Mouse (Mus musculus) olfactory bulb, adult 2 months (tissue): ENCODE measurements around the gene Gm20479.

Experiments
- CTCF ChIP-seq: fragments of 200-500 bp; IDR thresholded peaks from 2 replicates; pipeline ENCODE4 v1.5.1; 2012; ENCODE audit warnings: low read depth, mild to moderate bottlenecking, low read length, moderate library complexity; ENCODE audit not compliant: insufficient read depth
- POLR2A ChIP-seq: fragments of 200-500 bp; IDR thresholded peaks from 2 replicates; pipeline ENCODE4 v1.6.1; 2012; ENCODE audit warnings: mild to moderate bottlenecking, low read depth, low read length, moderate library complexity; ENCODE audit not compliant: insufficient read depth

DNA sequence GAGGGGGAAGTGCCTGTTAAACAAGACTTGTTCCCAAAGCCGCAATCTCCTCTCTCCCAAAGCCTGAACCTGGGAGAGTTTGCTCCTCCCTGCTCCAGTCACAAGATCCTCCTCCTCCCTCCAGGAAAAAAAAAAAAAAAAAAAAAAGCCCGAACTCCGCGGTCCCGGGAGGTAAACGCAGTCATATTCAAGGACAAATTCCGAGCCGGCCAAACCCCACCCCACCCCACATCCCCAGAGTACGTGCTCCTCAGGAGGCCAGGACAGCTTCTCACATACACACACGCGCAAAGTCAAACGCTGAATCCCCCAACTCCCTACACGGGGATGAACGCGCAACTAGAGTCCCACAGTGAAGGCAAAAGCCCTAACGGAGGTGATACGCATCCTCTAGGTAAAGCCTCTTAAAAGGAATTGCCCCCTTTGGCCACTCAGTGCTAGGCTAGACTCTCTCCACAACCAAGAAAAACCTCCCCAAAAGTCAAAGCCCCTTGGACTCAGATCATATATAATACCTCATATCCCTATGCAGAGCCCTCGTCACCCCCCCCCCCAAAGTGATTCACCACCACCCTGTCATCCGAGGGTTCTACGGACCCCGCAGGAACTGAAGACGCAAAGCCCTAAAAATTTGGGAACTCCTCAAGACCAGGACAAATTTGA is 38.4 kb upstream of the Gm20479 start:
- 0 out of 2 replicates have a peak, but pooled peaks have one; percentile 29 for TF ChIP-seq POLR2A
- TF ChIP-seq CTCF: no peak
